Mouse (Mus musculus) layer of hippocampus, adult 2 months (tissue): ENCODE measurements at regions not wholly inside any gene's neighbourhood (a gene's known extent, or its start where the extent isn't known, plus 50 kb on each side); places are given as distances from the start of the nearest gene placed in this dataset.

ENCODE experiments used
- DNase-seq, 2 experiments: peaks; one replicate each; pipeline ENCODE4 v3.0.0; 2022; ENCODE audit warnings: low spot score in 2 of 2
- H3K27ac ChIP-seq: fragments of 200-600 bp; 2 replicates; pipeline ENCODE4 v1.8.1; 2022
- H3K4me3 ChIP-seq: fragments of 200-600 bp; 2 replicates; pipeline ENCODE4 v1.8.1; 2022; ENCODE audit warnings: mild to moderate bottlenecking
- CTCF ChIP-seq: fragments of 200-600 bp; conservative IDR thresholded peaks from 2 replicates; pipeline ENCODE4 v1.8.1; 2022; ENCODE audit warnings: antibody characterized with exemption, mild to moderate bottlenecking, moderate library complexity

DNA sequence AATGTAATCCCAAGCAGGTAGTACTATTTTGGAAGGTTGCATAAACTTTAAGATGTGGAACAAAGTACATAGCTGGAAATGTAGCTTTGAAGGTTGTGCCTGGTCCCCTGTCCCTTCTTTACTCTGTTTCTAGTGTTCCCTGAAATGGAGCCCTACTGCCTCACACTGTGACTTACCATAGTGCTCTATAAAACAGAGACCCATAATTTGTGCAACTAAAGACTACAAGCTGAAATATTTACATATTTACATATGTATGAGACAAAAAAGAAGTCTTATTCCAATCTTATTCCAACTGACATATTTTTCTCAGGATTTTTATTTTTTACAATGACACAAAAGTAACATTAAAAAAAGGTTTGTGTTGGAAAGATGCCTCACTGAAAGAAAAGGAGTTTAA, 1285.6 kb downstream of the Pla2g4a start:
- no peak overlapping the region for H3K4me3 ChIP-seq
- no peak overlapping the region for H3K27ac ChIP-seq
- no peak for TF ChIP-seq CTCF
- DNase-seq = no peak

DNA sequence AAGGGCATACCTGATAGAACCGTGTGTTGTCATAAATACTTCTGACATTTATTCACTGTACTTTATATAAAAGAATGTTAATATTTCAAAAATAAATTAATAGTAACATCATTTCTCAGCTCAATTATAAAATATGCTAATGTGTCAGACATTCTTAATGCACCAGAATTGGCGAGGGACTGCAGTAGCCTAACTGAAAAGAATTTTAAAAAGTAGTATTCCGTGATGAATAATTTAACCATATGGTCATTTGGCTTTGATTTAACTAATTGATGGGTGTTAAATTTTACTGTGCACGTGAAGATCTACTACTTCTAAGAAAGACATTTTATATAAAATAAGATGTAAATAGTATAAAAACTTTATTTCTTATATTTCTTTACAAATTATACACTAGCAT, 1296.7 kb downstream of the Pla2g4a start:
- no peak for TF ChIP-seq CTCF
- no peak overlapping the region for H3K4me3 ChIP-seq
- DNase-seq = no peak
- H3K27ac ChIP-seq = no peak overlapping the region

DNA sequence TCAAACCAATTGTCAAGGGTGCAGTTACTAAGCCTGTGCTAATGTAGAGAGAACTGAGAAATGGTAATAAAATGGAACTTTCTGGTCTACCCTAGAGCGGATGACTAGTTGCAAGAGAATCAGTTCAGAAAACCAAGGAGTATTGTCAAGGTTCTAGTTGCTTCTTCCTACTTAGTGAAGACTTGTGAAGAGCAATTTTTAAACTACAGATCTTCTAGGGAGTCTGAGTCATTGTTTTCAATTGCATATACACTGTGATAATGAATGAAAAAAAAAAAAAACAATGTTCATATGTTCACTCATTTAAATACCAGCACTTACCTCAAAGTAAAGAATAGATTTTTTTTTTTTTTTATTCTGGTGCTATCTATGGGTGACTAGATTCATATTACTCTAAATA, 1304.1 kb downstream of the Pla2g4a start:
- no peak for TF ChIP-seq CTCF
- DNase-seq = no peak
- no peak overlapping the region for H3K4me3 ChIP-seq
- no peak overlapping the region for H3K27ac ChIP-seq
